Mouse (Mus musculus) heart, postnatal 0 days (tissue): ENCODE data around the gene Asphd1.

Experiments
- CTCF ChIP-seq: IDR thresholded peaks from 2 replicates; pipeline ENCODE4 v1.5.1; 2016; ENCODE audit warnings: antibody characterized with exemption, control low read depth, low read depth
- EP300 ChIP-seq: IDR thresholded peaks from 2 replicates; pipeline ENCODE4 v1.6.1; 2016; ENCODE audit warnings: antibody characterized with exemption, low read depth

GRCm38 (mm10) chr7:126967361-126967760, 18.0 kb upstream of the Asphd1 start:
- TF ChIP-seq CTCF = no peak
- TF ChIP-seq EP300 = no peak
